Mouse (Mus musculus): Measurements from ENCODE around the gene Diras1.

DNA sequence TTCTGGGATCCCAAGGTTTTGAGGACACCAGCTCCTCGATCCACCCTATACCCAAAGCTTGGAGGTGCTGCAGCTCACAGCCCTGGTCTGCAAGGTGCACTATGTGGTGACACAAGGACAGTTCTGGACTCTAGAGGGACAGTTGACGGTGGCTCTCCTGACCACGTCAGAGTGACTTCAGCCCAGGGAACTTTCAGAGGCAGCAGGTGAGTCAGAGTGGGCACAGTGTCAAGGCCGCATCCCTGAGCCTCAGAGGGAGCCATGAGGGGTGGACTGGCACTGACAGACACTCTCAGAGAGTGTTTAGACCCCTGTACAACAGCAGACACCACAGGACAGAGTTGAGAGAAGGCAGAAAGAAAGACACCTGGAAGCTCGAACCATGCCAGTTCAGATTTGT is 27.1 kb upstream of the Diras1 start:
- no peak for TF ChIP-seq CTCF (IDR thresholded peaks at IDR 0.05; ENCODE audit: insufficient read depth, low read length)
- TF ChIP-seq POLR2A (IDR thresholded peaks at IDR 0.05; ENCODE audit: borderline replicate concordance, extremely low read depth, low read depth, low read length), result no peak

Measured in lung, adult 2 months (tissue).